Mouse (Mus musculus) subcutaneous adipose tissue, adult 2 months (tissue): Measurements from ENCODE around the gene Enkd1. TPM values are rescaled to one million over a fixed set of nuclear protein-coding genes. Genes with fewer than 3 reads are reported as not detected.

Source experiments
- polyA plus RNA-seq: library from polyadenylated mRNA; depleted of rRNA; stranded (reverse); fragments of >200 nt; gene quantifications from 2 replicates; pipeline ENCODE4 v1.2.3, GENCODE M21; 2012; ENCODE audit warnings: low replicate concordance; rRNA removed

The Enkd1 gene
- polyA plus RNA-seq, result 5.7 and 12.8 TPM in 2 replicates

DNA sequence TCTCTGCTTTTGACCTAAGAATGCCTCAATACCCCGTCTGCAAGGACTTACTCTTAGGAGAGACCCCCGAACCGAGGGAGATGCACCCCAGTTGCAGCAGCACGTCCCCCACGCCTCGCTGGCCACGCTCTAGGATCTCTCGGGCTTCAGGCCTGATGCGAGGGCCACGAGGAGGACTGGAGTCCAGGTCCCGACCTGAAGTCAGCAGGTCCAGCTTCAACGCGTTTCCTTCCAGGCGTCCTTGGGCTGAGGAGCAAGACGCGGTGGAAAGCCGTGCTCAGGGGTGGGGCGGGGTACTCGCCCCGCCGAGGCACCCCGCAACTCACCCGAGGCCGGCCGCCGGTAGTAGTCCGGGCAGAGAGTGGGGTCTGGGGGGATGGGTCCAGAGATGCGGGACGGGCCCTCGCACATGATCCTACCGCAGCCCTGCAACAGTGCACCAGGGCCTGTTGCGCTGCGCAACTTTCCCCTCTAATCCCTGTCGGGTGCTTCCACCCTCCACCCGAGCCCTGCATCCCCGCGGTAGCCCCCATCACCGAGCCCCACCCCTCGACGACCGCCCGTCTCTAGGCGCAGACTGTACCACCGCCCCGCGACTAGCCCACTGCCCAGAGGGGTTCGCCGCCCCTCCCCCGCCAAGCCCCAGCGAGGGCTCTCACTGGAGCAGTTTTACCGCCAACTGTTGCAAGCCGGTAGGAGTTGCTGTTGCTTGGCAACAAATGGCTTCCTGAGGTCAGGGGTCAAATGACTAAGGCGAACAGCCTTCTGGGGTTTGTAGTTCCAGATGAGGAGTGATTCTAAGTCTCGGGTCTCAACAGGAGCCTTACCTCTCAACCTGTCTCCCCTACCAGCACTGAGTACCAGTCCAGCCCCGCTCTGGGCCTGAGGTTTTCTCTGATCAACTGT, at the start of gene Enkd1, which contains the start of gene 4933405L10Rik:
Gene Enkd1 (minus strand): TSS at position 713 of the 906 bp plus-strand sequence.
Gene 4933405L10Rik (plus strand): TSS at position 158 of the 906 bp plus-strand sequence.

DNA sequence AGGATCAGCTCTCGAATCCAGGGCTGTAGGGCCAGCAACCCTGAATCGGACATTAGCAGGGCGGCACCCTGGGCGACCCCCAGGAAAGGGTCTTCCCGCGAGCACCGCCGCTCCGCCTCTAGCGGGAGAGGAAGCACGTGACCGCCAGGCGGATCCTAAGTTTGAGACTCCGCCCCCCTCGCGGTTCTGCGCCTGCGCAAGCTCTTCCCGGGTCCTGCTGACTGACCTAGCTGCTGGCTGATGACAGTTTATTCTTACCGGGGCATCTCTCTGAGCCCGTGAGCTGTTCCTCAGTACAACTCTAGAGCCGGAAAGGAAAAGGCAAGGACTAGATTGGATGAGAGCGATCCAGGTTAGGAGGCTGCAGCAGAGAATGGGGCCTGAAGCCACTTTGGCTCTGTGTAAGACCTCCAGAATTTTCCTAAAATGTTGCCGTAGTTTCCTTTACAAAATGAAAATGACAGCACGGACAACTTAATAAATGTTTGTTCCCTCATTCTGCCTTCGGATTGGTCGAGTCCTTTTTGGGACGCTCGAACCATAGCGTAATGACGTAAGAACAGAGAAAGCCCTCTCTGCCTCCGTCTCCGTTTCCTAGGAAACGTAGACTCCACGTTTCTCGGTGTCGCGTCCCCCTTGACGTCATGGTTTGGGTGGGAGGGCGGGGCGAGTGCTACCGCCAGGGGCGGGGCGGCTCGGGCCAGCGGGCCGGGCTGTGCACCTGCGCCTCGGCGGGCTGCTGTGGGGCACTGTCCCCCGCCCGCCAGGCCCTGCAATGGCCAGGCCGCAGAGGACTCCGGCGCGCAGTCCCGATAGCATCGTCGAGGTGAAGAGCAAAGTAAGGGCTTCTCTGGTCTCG, 6.8 kb downstream of the Enkd1 start, which contains the start of the genes Acd and Pard6a:
Gene Acd (minus strand): TSS at position 137 of the 859 bp plus-strand sequence.
Gene Pard6a (plus strand): TSS at position 183 of the 859 bp plus-strand sequence.

DNA sequence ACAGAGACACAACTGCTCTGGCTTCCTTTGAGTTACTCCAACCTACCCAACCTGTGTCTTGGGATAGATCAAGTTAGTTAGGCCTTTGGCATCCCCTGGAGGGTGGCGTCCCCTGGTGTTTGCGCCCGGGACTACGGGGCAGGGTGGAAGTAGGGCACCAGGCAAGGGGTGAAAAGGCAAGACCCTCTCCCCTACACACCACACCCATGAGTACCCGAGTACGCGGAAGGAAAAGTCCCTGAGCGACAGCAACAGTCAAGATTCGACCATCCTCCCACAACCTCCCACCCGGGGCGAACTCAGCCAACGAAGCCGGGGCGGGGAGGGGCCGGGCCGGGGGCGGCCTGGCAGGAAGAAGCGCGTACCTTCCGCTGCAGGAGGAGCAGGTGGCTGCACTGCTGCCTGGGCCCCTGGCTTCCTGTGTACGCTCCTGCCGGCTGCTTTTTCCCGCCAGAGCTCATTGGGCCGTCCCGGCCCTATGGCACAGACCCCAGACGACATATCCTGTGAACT, 22.2 kb downstream of the Enkd1 start, which contains the start of gene Carmil2:
Gene Carmil2 (plus strand): TSS at position 479 of the 513 bp plus-strand sequence.

Other genes starting within 250 kb of the Enkd1 start
- gene Tppp3, start 236.7 kb downstream of the Enkd1 start, polyA plus RNA-seq, result 171 and 479 TPM in 2 replicates
- gene Zdhhc1, start 211.3 kb downstream of the Enkd1 start, polyA plus RNA-seq, result 51.5 and 98.0 TPM in 2 replicates
- gene Hsd11b2, start 189.5 kb downstream of the Enkd1 start, polyA plus RNA-seq, result 3.3 and 572 TPM in 2 replicates
- 150 and 241 TPM in 2 replicates for gene Atp6v0d1, start 142.2 kb downstream of the Enkd1 start, polyA plus RNA-seq
- 34.4 and 43.4 TPM in 2 replicates for gene Ripor1, start 103.0 kb downstream of the Enkd1 start, polyA plus RNA-seq
- gene Ctcf, start 71.6 kb downstream of the Enkd1 start, polyA plus RNA-seq, result 11.0 and 24.5 TPM in 2 replicates
- not detected in 2 replicates for gene Agrp, start 70.8 kb downstream of the Enkd1 start, polyA plus RNA-seq
- 1.2 and 1.5 TPM in 2 replicates for gene Carmil2, start 21.9 kb downstream of the Enkd1 start, polyA plus RNA-seq
- 39.9 and 48.6 TPM in 2 replicates for gene Acd, start 7.1 kb downstream of the Enkd1 start, polyA plus RNA-seq
- gene Pard6a, start 7.1 kb downstream of the Enkd1 start, polyA plus RNA-seq, result 25.6 and 26.0 TPM in 2 replicates
- gene 4933405L10Rik, start 555 bp downstream of the Enkd1 start, polyA plus RNA-seq, result 0.10 TPM in 1 of 2 replicates, not detected in the other
- gene Gfod2, start 50.5 kb upstream of the Enkd1 start, polyA plus RNA-seq, result 7.7 and 10.0 TPM in 2 replicates
- gene Ranbp10, start 119.1 kb upstream of the Enkd1 start, polyA plus RNA-seq, result 26.6 and 31.6 TPM in 2 replicates
- 0.05 TPM in 1 of 2 replicates, not detected in the other for gene Tsnaxip1, start 119.5 kb upstream of the Enkd1 start, polyA plus RNA-seq
- 17.6 and 36.3 TPM in 2 replicates for gene Cenpt, start 145.1 kb upstream of the Enkd1 start, polyA plus RNA-seq
- gene Thap11, start 146.9 kb upstream of the Enkd1 start, polyA plus RNA-seq, result 39.9 and 66.8 TPM in 2 replicates
- 37.9 and 42.9 TPM in 2 replicates for gene Nutf2, start 152.4 kb upstream of the Enkd1 start, polyA plus RNA-seq
- 45.4 and 85.8 TPM in 2 replicates for gene Edc4, start 172.7 kb upstream of the Enkd1 start, polyA plus RNA-seq
- gene Nrn1l, start 185.4 kb upstream of the Enkd1 start, polyA plus RNA-seq, result 1.2 and 1.5 TPM in 2 replicates
- gene Pskh1, start 192.2 kb upstream of the Enkd1 start, polyA plus RNA-seq, result 55.5 and 60.6 TPM in 2 replicates
- gene Ctrl, start 225.7 kb upstream of the Enkd1 start, polyA plus RNA-seq, result 2.2 and 4.2 TPM in 2 replicates
- 152 and 154 TPM in 2 replicates for gene Psmb10, start 230.2 kb upstream of the Enkd1 start, polyA plus RNA-seq
- gene Lcat, start 235.2 kb upstream of the Enkd1 start, polyA plus RNA-seq, result 3.1 and 5.9 TPM in 2 replicates